Mouse (Mus musculus) layer of hippocampus, adult 2 months (tissue): ENCODE measurements at regions not wholly inside any gene's neighbourhood (a gene's known extent, or its start where the extent isn't known, plus 50 kb on each side); places are given as distances from the start of the nearest gene placed in this dataset.

Experiments
- DNase-seq, 2 experiments: peaks; one replicate each; pipeline ENCODE4 v3.0.0; 2022; ENCODE audit warnings: low spot score in 2 of 2
- H3K27ac ChIP-seq: fragments of 200-600 bp; 2 replicates; pipeline ENCODE4 v1.8.1; 2022
- H3K4me3 ChIP-seq: fragments of 200-600 bp; 2 replicates; pipeline ENCODE4 v1.8.1; 2022; ENCODE audit warnings: mild to moderate bottlenecking
- CTCF ChIP-seq: fragments of 200-600 bp; conservative IDR thresholded peaks from 2 replicates; pipeline ENCODE4 v1.8.1; 2022; ENCODE audit warnings: antibody characterized with exemption, mild to moderate bottlenecking, moderate library complexity

GRCm38 (mm10) chr1:119330751-119331326 lies 91.2 kb downstream of the Inhbb start:
- no peak for TF ChIP-seq CTCF
- Histone ChIP-seq H3K4me3 (no peak overlapping the region), H3K27ac (no peak overlapping the region)
- DNase-seq: no peak

- DNase-seq: no peak
- Histone ChIP-seq H3K4me3 (no peak overlapping the region), H3K27ac (no peak overlapping the region)
- no peak for TF ChIP-seq CTCF
Measured at GRCm38 (mm10) chr1:119329693-119330434, 92.2 kb downstream of the Inhbb start.

- H3K27ac ChIP-seq: peak overlapping the region; percentile 72; the same call in 1 of the 2 replicates
- peak; percentile 35 to 47 for DNase-seq
- no peak overlapping the region for H3K4me3 ChIP-seq
- TF ChIP-seq CTCF: no peak
Measured at GRCm38 (mm10) chr1:119328921-119329692, 92.9 kb downstream of the Inhbb start.

- no peak for TF ChIP-seq CTCF
- DNase-seq: no peak
- H3K4me3 ChIP-seq: no peak overlapping the region
- H3K27ac ChIP-seq: no peak overlapping the region
Measured at GRCm38 (mm10) chr1:119324551-119324950, 97.5 kb downstream of the Inhbb start.

GRCm38 (mm10) chr1:119322279-119322995 lies 99.6 kb downstream of the Inhbb start:
- H3K27ac ChIP-seq: no peak overlapping the region
- no peak for TF ChIP-seq CTCF
- no peak overlapping the region for H3K4me3 ChIP-seq
- no peak for DNase-seq

- DNase-seq: no peak
- no peak for TF ChIP-seq CTCF
- H3K4me3 ChIP-seq: no peak overlapping the region
- no peak overlapping the region for H3K27ac ChIP-seq
Measured at GRCm38 (mm10) chr1:119321799-119322198, 100.2 kb downstream of the Inhbb start.

GRCm38 (mm10) chr1:119317006-119317405 lies 105.0 kb downstream of the Inhbb start:
- no peak for TF ChIP-seq CTCF
- Histone ChIP-seq H3K4me3 (no peak overlapping the region), H3K27ac (no peak overlapping the region)
- DNase-seq: no peak

- TF ChIP-seq CTCF: peak; percentile 50
- DNase-seq: no peak
- no peak overlapping the region for H3K4me3 ChIP-seq
- H3K27ac ChIP-seq: no peak overlapping the region
Measured at GRCm38 (mm10) chr1:119308719-119309365, 113.2 kb downstream of the Inhbb start.

- TF ChIP-seq CTCF: no peak
- Histone ChIP-seq H3K4me3 (no peak overlapping the region), H3K27ac (no peak overlapping the region)
- no peak for DNase-seq
Measured at GRCm38 (mm10) chr1:119305315-119305976, 116.6 kb downstream of the Inhbb start.

- DNase-seq: no peak
- no peak overlapping the region for H3K4me3 ChIP-seq
- H3K27ac ChIP-seq: no peak overlapping the region
- TF ChIP-seq CTCF: no peak
Measured at GRCm38 (mm10) chr1:119304470-119304980, 117.5 kb downstream of the Inhbb start.

GRCm38 (mm10) chr1:119302349-119302995 lies 119.6 kb downstream of the Inhbb start:
- no peak for TF ChIP-seq CTCF
- H3K4me3 ChIP-seq: no peak overlapping the region
- H3K27ac ChIP-seq: no peak overlapping the region
- DNase-seq: no peak
